Mouse (Mus musculus) embryonic facial prominence, embryonic 13.5 days (tissue): ENCODE results near the gene Ifitm7. TPM values are rescaled to one million over a fixed set of nuclear protein-coding genes. Genes with fewer than 3 reads are reported as not detected.
A peak's percentile ranks its signal among the peaks of the same experiment; 100 is the strongest.

Experiments
- ATAC-seq: fragments of 200-750 bp; cut with Nextera tagmentation; 2 replicates; pipeline ENCODE4 v1.8.0; 2017; ENCODE audit warnings: low read depth; ENCODE audit not compliant: insufficient number of reproducible peaks, insufficient read depth, low FRiP score, low TSS enrichment
- H3K27ac ChIP-seq: fragments of 300-500 bp; sonication (generic); 2 replicates; pipeline ENCODE4 v1.5.1; 2015; ENCODE audit warnings: moderate library complexity, mild to moderate bottlenecking, inconsistent platforms
- H3K27me3 ChIP-seq: fragments of 300-500 bp; sonication (generic); 2 replicates; pipeline ENCODE4 v1.6.1; 2015; ENCODE audit warnings: mild to moderate bottlenecking, inconsistent platforms
- H3K36me3 ChIP-seq: fragments of 300-500 bp; sonication (generic); 2 replicates; pipeline ENCODE4 v1.6.1; 2015; ENCODE audit warnings: mild to moderate bottlenecking, inconsistent platforms
- H3K4me1 ChIP-seq: fragments of 300-500 bp; sonication (generic); 2 replicates; pipeline ENCODE4 v1.6.1; 2015; ENCODE audit warnings: inconsistent platforms
- H3K4me2 ChIP-seq: fragments of 300-500 bp; sonication (generic); 2 replicates; pipeline ENCODE4 v1.6.1; 2015; ENCODE audit warnings: moderate library complexity, mild to moderate bottlenecking, inconsistent platforms
- H3K4me3 ChIP-seq: fragments of 300-500 bp; sonication (generic); 2 replicates; pipeline ENCODE4 v1.5.1; 2015; ENCODE audit warnings: mild to moderate bottlenecking, inconsistent platforms
- H3K9ac ChIP-seq: fragments of 300-500 bp; sonication (generic); 2 replicates; pipeline ENCODE4 v1.6.1; 2015; ENCODE audit warnings: mild to moderate bottlenecking, inconsistent platforms
- H3K9me3 ChIP-seq: fragments of 300-500 bp; sonication (generic); 2 replicates; pipeline ENCODE4 v1.6.1; 2016; ENCODE audit warnings: inconsistent platforms
- WGBS: fragments of 180-500 bp; shearing (Covaris S2); methylation state at CpG from one replicate; pipeline ENCODE4 v1.1.7; 2015; ENCODE audit warnings: mixed read lengths; 5-methylcytosine and 5-hydroxymethylcytosine counted together
- polyA plus RNA-seq: library from polyadenylated mRNA; unstranded; fragments of >200 nt; fragmentation: Nextera tagmentation; extraction: Ambion mirVana; gene quantifications from 2 replicates; pipeline ENCODE4 v1.2.1, GENCODE M21; 2015

Gene Ifitm7
- polyA plus RNA-seq, 1 experiment from 2014 or later: 0.32 TPM

- WGBS: 92% methylated on average over 8 of the region's 8 CpGs
- no peak overlapping the region for H3K9ac ChIP-seq
- no peak overlapping the region for H3K4me2 ChIP-seq
- no peaks in the 10 kb centered on the region for H3K27me3 ChIP-seq
- no peak for ATAC-seq
- no peak overlapping the region for H3K4me3 ChIP-seq
- no peak overlapping the region for H3K27ac ChIP-seq
- no peaks in the 10 kb centered on the region for H3K4me1 ChIP-seq
- no peaks in the 10 kb centered on the region for H3K36me3 ChIP-seq
- peaks cover 2% of the 10 kb centered on the region; the same call in 1 of the 2 replicates for H3K9me3 ChIP-seq
These were observed 14.6 kb downstream of the Ifitm7 start for GRCm38 (mm10) chr16:13972051-13972450.

GRCm38 (mm10) chr16:13969096-13969495 lies 17.6 kb downstream of the Ifitm7 start:
- Histone ChIP-seq H3K4me2 (no peak overlapping the region), H3K9ac (no peak overlapping the region), H3K4me1 (no peaks in the 10 kb centered on the region), H3K27me3 (no peaks in the 10 kb centered on the region), H3K9me3 (peaks cover 2% of the 10 kb centered on the region; the same call in 1 of the 2 replicates), H3K27ac (no peak overlapping the region), H3K4me3 (no peak overlapping the region), H3K36me3 (no peaks in the 10 kb centered on the region)
- 92% methylated on average over 1 of the region's 1 CpGs for WGBS
- ATAC-seq: no peak

GRCm38 (mm10) chr16:13962053-13962452 lies 24.6 kb downstream of the Ifitm7 start:
- Histone ChIP-seq H3K36me3 (no peaks in the 10 kb centered on the region), H3K27me3 (no peaks in the 10 kb centered on the region), H3K9me3 (no peaks in the 10 kb centered on the region), H3K4me2 (no peak overlapping the region), H3K4me3 (no peak overlapping the region), H3K4me1 (no peaks in the 10 kb centered on the region), H3K9ac (no peak overlapping the region), H3K27ac (no peak overlapping the region)
- no peak for ATAC-seq
- WGBS: 13% methylated on average over 1 of the region's 1 CpGs

- H3K4me2 ChIP-seq: no peak overlapping the region
- H3K9ac ChIP-seq: no peak overlapping the region
- WGBS: 71% methylated on average over 3 of the region's 3 CpGs
- H3K27me3 ChIP-seq: no peaks in the 10 kb centered on the region
- H3K4me3 ChIP-seq: no peak overlapping the region
- no peaks in the 10 kb centered on the region for H3K36me3 ChIP-seq
- no peaks in the 10 kb centered on the region for H3K4me1 ChIP-seq
- no peaks in the 10 kb centered on the region for H3K9me3 ChIP-seq
- no peak for ATAC-seq
- no peak overlapping the region for H3K27ac ChIP-seq
These were observed 35.4 kb downstream of the Ifitm7 start for GRCm38 (mm10) chr16:13951245-13951644.

GRCm38 (mm10) chr16:13946306-13946705 lies 40.4 kb downstream of the Ifitm7 start:
- Histone ChIP-seq H3K27me3 (peaks cover 12% of the 10 kb centered on the region), H3K4me1 (peaks cover 13% of the 10 kb centered on the region), H3K9ac (no peak overlapping the region), H3K4me2 (no peak overlapping the region), H3K27ac (no peak overlapping the region), H3K9me3 (no peaks in the 10 kb centered on the region), H3K36me3 (no peaks in the 10 kb centered on the region), H3K4me3 (no peak overlapping the region)
- 91% methylated on average over 1 of the region's 1 CpGs for WGBS
- ATAC-seq: no peak

- no peak overlapping the region for H3K4me3 ChIP-seq
- H3K4me1 ChIP-seq: peaks cover 18% of the 10 kb centered on the region
- no peaks in the 10 kb centered on the region for H3K9me3 ChIP-seq
- H3K27ac ChIP-seq: 0 out of 2 replicates have a peak overlapping the region, but pooled peaks have one; percentile 28
- whole genome bisulfite sequencing: 51% methylated on average over 4 of the region's 4 CpGs
- H3K9ac ChIP-seq: no peak overlapping the region
- no peak for ATAC-seq
- peak overlapping the region; percentile 20; the same call in 1 of the 2 replicates for H3K4me2 ChIP-seq
- peaks cover 20% of the 10 kb centered on the region for H3K27me3 ChIP-seq
- H3K36me3 ChIP-seq: no peaks in the 10 kb centered on the region
These were observed 41.5 kb downstream of the Ifitm7 start for GRCm38 (mm10) chr16:13945153-13945552.

GRCm38 (mm10) chr16:13944752-13945151 lies 41.9 kb downstream of the Ifitm7 start:
- ATAC-seq: no peak
- H3K4me2 ChIP-seq: peak overlapping the region; percentile 20; the same call in 1 of the 2 replicates
- WGBS: 53% methylated on average over 5 of the region's 5 CpGs
- no peaks in the 10 kb centered on the region for H3K9me3 ChIP-seq
- H3K4me1 ChIP-seq: peaks cover 18% of the 10 kb centered on the region
- H3K36me3 ChIP-seq: no peaks in the 10 kb centered on the region
- H3K4me3 ChIP-seq: no peak overlapping the region
- H3K9ac ChIP-seq: no peak overlapping the region
- peak overlapping the region; percentile 28; the same call in 1 of the 2 replicates for H3K27ac ChIP-seq
- H3K27me3 ChIP-seq: peaks cover 20% of the 10 kb centered on the region

GRCm38 (mm10) chr16:13944178-13944577 lies 42.5 kb downstream of the Ifitm7 start:
- Histone ChIP-seq H3K4me1 (peaks cover 18% of the 10 kb centered on the region), H3K27me3 (peaks cover 20% of the 10 kb centered on the region), H3K4me3 (no peak overlapping the region), H3K36me3 (no peaks in the 10 kb centered on the region), H3K9ac (no peak overlapping the region), H3K9me3 (no peaks in the 10 kb centered on the region), H3K4me2 (no peak overlapping the region), H3K27ac (no peak overlapping the region)
- ATAC-seq: no peak
- WGBS: 39% methylated on average over 4 of the region's 4 CpGs

- Histone ChIP-seq H3K4me1 (peaks cover 18% of the 10 kb centered on the region), H3K27ac (no peak overlapping the region), H3K36me3 (no peaks in the 10 kb centered on the region), H3K27me3 (peaks cover 20% of the 10 kb centered on the region), H3K4me2 (peak overlapping the region; percentile 99), H3K4me3 (peak overlapping the region; percentile 62), H3K9me3 (no peaks in the 10 kb centered on the region), H3K9ac (peak overlapping the region; percentile 80)
- peak; percentile 54; the same call in 1 of the 2 replicates for ATAC-seq
- WGBS: 3% methylated on average over 34 of the region's 34 CpGs
These were observed 45.8 kb downstream of the Ifitm7 start for GRCm38 (mm10) chr16:13940847-13941395.

GRCm38 (mm10) chr16:13940139-13940846 lies 46.4 kb downstream of the Ifitm7 start:
- H3K27me3 ChIP-seq: peaks cover 20% of the 10 kb centered on the region
- no peaks in the 10 kb centered on the region for H3K9me3 ChIP-seq
- no peak overlapping the region for H3K27ac ChIP-seq
- H3K9ac ChIP-seq: peak overlapping the region; percentile 80
- peaks cover 17% of the 10 kb centered on the region for H3K4me1 ChIP-seq
- ATAC-seq: peak; percentile 81; the same call in 1 of the 2 replicates
- no peaks in the 10 kb centered on the region for H3K36me3 ChIP-seq
- H3K4me2 ChIP-seq: peak overlapping the region; percentile 99
- 4% methylated on average over 28 of the region's 28 CpGs for WGBS
- H3K4me3 ChIP-seq: peak overlapping the region; percentile 62
